ENCODE assay signal across 25 mouse cellular contexts in the genomic region with DNA sequence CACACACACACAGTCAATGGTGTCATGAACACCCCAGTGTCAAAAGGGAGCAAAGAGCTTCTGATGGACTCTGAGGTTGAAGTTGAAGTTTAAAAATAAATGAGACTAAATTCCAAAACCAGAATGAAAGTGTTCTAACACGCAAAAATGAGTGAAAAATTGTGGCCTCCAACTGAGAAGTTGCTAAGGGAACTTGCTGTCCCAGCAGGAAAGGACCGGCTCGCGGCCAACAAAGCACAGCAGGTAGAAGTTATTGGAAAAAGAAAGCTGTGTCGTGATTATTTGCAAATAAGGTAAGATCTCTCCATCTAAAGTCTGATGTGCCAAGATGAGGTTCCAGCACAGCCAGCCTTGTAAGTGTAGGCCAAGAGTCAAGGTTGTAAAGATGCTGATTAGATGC.
"Had no signal": no experiment of that assay in that cellular context is flagged by ENCODE, and none has a peak within 500 bp of the region (broad histone marks: within the 10 kb centered on the region; RNA-seq: fewer than 3 reads in every experiment).

No protein-coding gene starts in this region.

- H3K36me3 ChIP-seq: heart, embryonic 10.5 days; heart, embryonic 12.5 days; hindbrain, embryonic 10.5 days; hindbrain, embryonic 12.5 days; intestine, embryonic 15.5 days; limb, embryonic 10.5 days; limb, embryonic 12.5 days; liver, embryonic 13.5 days; liver, embryonic 15.5 days had no signal

- H3K27me3 ChIP-seq: heart, embryonic 12.5 days; hindbrain, embryonic 12.5 days; intestine, embryonic 15.5 days; limb, embryonic 12.5 days; liver, embryonic 13.5 days; liver, embryonic 15.5 days had no signal

- ATAC-seq: hindbrain, embryonic 16.5 days; inflammation-experienced regulatory T-cells, adult 6 months; intestine, embryonic 15.5 days; intestine, postnatal 0 days; liver, postnatal 0 days had no signal

- DNase-seq: gastrocnemius, postnatal 14 days; gastrocnemius, postnatal 36 days; heart, adult 18-20 months; heart, postnatal 10 days; heart, postnatal 4 days; kidney, postnatal 10 days; kidney, postnatal 25 days; kidney, postnatal 4 days; liver; liver, embryonic 13.5 days; liver, postnatal 0 days had no signal

- H3K4me3 ChIP-seq: heart, embryonic 10.5 days; heart, embryonic 12.5 days; hindbrain, embryonic 10.5 days; hindbrain, embryonic 12.5 days; intestine, embryonic 15.5 days; layer of hippocampus, adult 2 months; limb, embryonic 10.5 days; limb, embryonic 12.5 days; liver, embryonic 13.5 days; liver, embryonic 15.5 days had no signal

- H3K9me3 ChIP-seq: heart, embryonic 10.5 days; heart, embryonic 12.5 days; hindbrain, embryonic 10.5 days; hindbrain, embryonic 12.5 days; intestine, embryonic 15.5 days; limb, embryonic 10.5 days; limb, embryonic 12.5 days; liver, embryonic 13.5 days; liver, embryonic 15.5 days had no signal

- H3K9ac ChIP-seq: heart, embryonic 12.5 days; hindbrain, embryonic 12.5 days; hindbrain, embryonic 14.5 days; intestine, embryonic 15.5 days; limb, embryonic 12.5 days; liver, embryonic 13.5 days; liver, embryonic 15.5 days; liver, postnatal 0 days had no signal

- H3K27ac ChIP-seq: heart, embryonic 10.5 days; hindbrain, embryonic 10.5 days; hindbrain, embryonic 12.5 days; hindbrain, embryonic 14.5 days; intestine, embryonic 15.5 days; layer of hippocampus, adult 2 months; limb, embryonic 10.5 days; limb, embryonic 12.5 days; liver, embryonic 13.5 days; liver, embryonic 15.5 days had no signal

- H3K4me1 ChIP-seq: heart, embryonic 10.5 days; heart, embryonic 12.5 days; hindbrain, embryonic 12.5 days; intestine, embryonic 15.5 days; limb, embryonic 10.5 days; limb, embryonic 12.5 days; liver, embryonic 13.5 days; liver, embryonic 15.5 days had no signal

- H3K4me2 ChIP-seq: heart, embryonic 12.5 days; hindbrain, embryonic 12.5 days; hindbrain, embryonic 14.5 days; intestine, embryonic 15.5 days; limb, embryonic 12.5 days; liver, embryonic 11.5 days; liver, embryonic 13.5 days; liver, embryonic 15.5 days had no signal
